Mouse (Mus musculus) C2C12 (cell line): Measurements from ENCODE around the gene Foxn3.

Experiments
- CTCF ChIP-seq: IDR thresholded peaks from one replicate; pipeline ENCODE4 v1.5.1; 2011; ENCODE audit not compliant: control insufficient read depth, insufficient read depth, insufficient read length
- USF1 ChIP-seq: IDR thresholded peaks from one replicate; pipeline ENCODE4 v1.6.1; 2011; ENCODE audit warnings: low read depth, mild to moderate bottlenecking, control low read depth, moderate library complexity

DNA sequence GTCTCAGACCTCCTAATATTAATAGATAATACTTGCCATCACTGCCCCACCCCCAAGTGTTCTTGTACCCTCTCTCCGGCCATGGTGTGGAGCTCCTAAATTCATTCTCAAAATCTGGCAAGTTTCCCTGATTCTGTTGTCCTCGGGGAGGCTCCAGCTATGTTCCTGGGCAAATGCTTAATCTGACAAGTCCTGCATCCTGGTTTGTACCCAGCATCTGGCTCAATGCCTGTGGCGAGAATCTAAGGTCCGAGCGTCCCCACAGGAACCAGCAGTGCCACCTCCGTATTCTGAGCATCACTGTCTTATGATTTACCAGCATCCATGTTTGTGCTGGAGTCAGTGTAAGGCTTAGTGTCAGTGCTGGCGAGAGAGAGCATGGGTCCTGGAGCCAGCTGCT lies 296.9 kb downstream of the Foxn3 start:
- TF ChIP-seq CTCF (no peak), USF1 (no peak)
